Mouse (Mus musculus) ES-Bruce4 (cell line): Measurements from ENCODE around the gene Cyp4f16.

Experiments
- CTCF ChIP-seq: IDR thresholded peaks from one replicate; pipeline ENCODE4 v1.8.1; 2011; ENCODE audit warnings: low read depth, low read length
- EP300 ChIP-seq: IDR thresholded peaks from 2 replicates; pipeline ENCODE4 v1.6.1; 2011; ENCODE audit warnings: low read depth, low read length; ENCODE audit not compliant: insufficient read depth
- POLR2A ChIP-seq: IDR thresholded peaks from one replicate; pipeline ENCODE4 v1.8.1; 2011; ENCODE audit warnings: low read length; ENCODE audit not compliant: insufficient read depth

GRCm38 (mm10) chr17:32494601-32495000 lies 41.8 kb upstream of the Cyp4f16 start:
- TF ChIP-seq EP300 (no peak), CTCF (peak; percentile 14), POLR2A (no peak)
